Mouse (Mus musculus): ENCODE data around the gene R3hcc1l.
A peak's percentile ranks its signal among the peaks of the same experiment; 100 is the strongest.

Gene R3hcc1l

DNA sequence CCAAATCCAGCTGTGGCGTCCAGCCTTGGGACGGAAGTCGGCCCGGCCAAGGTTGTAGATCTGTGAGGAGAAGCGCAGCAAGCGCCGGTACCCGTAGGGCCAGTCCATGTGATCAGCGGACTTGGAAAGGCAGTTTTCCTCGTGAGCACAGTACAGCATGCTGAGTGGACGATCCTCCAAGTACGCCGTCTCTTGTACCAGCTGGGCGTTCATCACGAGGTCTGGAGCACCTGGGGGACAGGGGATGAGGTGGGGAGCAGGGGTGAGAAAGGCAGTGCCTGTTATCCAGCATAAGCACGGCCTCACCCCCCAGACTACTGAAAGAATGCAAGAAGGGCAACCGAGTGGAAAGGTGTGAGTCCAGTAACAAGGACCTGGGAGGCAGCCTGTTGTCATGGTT lies 81.3 kb downstream of the R3hcc1l start:
- no peak for DNase-seq (ENCODE audit: low read depth, low spot score)

DNA sequence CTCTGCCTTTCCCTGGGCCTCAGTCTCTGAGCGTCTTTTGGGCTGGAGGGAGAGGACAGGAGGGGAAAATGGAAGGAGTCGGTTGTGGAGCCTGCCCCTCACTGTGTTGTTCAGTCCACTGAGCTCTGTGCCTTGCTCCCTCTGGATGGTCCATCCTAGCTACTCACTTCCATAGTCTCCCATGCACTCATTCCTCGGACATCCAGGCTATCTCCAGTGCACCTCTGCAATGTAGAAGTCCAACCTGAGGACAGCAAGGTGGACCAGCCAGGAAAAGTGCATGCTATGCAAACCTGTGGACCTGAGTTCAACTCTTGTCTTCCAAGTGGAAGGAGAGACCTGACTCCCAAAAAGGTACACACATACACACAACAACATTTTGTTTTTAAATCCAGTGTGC lies 82.0 kb downstream of the R3hcc1l start:
- DNase-seq (ENCODE audit: low read depth, low spot score): no peak

DNA sequence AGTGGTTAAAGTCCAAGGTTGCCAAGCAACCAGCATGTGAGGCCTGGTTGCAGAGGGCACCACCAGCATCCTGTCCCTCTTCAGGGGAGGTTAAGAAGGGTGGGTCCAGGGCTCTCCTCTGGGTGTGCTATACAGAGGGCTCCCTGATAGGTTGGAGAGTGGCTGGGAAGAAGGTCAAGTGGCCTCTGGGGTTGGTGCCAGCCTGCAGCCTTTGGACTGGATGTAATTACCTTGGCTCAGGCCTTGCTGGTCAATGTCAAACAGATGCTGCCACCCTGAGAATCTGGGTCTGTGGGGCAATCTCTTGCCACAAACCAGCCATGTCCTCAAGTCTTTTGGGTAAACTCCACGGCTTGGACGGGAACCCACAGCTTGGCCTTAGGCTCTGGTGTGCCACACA lies 82.9 kb downstream of the R3hcc1l start:
- DNase-seq (ENCODE audit: low read depth, low spot score): no peak

DNA sequence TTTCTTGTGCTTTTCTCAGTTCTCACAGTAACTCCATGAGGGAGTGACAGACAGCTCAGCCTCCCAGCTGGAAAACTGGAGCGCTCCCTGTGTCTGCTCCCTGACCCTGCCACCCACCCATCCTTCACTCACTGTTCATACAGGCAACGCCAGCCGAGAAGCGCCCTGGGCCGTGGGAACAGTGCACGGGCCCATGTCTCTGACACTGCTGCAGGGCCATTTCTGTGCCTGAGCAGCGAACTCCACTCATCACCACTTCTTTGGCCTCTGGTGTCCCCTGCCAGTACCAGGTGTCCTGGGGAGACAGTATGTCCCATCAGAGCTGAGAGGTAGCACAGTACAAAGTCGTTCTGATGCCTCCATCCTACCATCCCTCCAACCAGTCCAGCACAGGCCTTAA lies 83.5 kb downstream of the R3hcc1l start:
- DNase-seq (ENCODE audit: low read depth, low spot score): no peak

DNA sequence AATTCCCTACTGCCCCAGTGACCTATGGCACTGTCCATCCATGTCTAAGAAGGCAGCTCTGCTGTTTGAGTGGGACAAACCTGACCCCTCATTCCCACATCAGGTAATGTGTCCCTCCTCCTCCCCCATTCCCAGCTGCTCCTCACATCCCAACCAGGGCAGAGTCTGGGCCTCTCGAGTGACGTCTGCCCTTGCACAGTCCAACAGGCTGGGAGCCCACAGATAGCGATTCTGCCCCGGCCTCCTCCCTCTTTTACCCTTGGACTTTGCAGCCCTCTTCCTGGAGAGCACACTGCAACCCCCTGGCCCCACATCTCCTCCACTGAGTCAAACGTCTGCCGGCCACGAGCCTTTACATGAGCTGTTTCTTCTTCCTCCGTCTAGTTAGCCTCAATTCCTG lies 84.0 kb downstream of the R3hcc1l start:
- no peak for DNase-seq (ENCODE audit: low read depth, low spot score)

DNA sequence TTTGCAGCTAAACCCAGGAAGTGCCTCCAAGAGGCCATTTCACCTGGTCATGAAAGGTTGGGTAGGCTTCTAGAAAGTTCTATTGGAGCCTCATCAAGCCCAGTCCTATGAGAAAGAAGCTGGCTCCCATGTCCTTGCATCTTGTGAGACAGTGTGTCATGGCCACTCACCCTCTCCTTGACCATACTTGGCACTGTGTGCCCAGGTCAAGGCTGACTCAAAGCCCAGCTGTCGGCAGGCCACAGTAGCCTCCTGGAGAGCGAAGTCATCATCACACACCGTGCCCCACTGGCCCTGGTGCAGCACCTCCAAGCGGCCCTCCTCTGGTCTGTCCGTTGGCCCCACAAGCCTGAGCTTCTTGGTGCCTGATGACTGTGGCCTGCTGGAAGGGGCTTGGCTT lies 89.5 kb downstream of the R3hcc1l start:
- DNase-seq (ENCODE audit: low read depth, low spot score): no peak

DNA sequence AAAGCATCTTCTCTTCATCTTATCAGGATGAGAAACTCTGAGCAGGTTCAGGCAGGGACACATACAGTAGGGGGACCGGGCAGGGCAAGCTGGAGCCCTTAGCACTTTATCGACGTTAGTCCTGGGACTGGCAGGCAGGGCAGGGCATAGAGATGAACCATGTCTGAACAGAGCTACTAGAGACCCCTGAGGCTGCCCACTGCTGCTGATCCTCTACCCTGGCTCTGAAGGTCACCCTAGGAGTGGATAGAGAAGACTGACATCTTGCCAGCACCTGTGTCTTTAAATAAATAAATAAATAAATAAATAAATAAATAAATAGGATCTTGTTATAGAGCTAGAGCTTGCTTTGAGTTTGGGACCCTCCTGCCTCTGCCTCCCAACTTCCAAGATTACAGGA lies 91.2 kb downstream of the R3hcc1l start:
- DNase-seq (ENCODE audit: low read depth, low spot score): no peak

DNA sequence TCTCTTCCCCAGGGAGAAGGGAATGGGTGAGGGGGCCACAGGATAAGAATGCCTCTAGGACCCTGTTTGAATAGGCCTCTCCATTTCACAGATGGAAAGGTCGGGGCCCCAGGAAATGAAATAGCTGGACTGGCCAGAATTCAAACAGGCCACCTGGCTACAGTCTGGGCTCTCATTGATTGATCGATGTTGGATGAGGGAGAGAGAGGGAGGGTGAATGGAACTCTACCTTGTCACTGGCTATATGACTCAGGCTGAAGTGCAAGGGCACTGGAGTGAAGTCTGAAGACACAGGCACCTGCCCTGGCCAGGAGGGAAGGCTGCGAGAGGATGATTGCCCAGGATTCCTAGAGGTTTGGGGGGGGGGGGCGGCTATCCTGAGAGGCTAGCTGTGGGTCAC lies 93.2 kb downstream of the R3hcc1l start:
- DNase-seq (ENCODE audit: low read depth, low spot score): no peak

DNA sequence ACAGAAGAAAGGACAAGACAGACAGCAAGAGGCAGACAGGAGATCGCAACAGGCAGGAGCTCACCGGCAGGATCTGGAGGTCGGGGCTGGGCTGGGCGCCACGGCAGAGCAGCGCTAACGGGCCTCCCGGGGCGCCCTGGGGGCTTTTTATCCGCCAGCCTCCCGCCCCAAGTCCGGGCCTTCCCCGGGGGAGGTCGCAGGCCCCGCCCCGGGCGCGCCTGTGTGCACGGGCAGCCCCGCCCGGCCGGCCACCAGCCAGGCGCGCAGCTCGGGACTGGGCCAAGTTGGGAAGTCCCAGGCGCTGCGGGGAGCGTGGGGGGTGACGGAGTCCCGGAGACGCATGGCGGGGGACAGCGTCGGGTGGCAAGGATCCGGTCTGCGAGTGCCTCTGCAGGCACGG lies 94.1 kb downstream of the R3hcc1l start, which contains the start of gene Loxl4:
TSS of gene Loxl4 (minus strand) at position 160 of the 400 bp plus-strand sequence.
- peak; percentile 57 for DNase-seq (ENCODE audit: low read depth, low spot score)

DNA sequence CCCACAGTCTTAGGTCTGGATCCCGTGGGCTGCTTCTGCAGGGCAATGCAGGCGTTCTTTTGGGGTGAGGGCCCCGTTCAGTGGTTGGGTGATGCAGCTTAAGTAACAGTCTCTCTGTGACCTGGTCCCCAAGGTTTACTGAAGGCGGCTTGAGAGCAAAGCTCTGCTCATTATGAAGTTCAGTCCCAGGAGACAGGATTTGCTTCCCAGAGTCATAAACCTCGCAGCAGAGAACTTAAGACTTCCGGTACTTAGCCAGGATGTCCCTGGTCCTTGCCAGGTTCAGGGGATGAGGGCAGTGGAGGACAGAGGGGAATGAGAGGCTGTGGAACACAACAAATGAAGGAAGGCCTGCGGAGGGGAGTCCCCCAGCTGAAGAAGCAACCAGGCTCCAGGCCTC lies 94.6 kb downstream of the R3hcc1l start:
- DNase-seq (ENCODE audit: low read depth, low spot score): no peak

DNA sequence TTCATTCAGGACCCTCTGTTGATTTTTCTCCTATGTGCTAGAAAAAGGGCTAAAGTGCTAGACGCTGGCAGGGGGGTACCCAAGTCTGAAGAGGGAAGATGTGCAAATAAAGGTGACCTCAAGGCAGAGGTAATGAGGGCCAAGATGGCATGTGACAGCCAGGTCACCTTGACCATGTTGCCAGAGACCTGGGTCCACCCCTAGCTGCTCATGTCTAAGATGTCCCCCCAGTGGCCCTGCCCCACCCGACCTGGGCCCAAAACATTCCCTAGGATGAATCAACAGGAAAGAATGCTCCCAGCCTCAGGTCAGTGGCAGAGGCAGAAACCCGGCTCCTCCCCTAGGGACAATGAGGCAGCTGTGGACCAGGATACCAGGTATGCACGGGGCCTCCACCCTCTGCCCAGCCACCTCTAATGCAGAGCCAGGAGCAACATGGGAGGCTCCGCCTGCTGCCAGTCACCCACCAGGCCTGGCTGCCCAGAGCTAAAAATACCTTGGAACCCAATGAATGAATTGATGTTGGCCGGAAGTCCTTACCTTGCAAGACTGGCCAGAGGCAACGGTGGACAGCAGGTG lies 95.2 kb downstream of the R3hcc1l start:
- DNase-seq (ENCODE audit: low read depth, low spot score): no peak

DNA sequence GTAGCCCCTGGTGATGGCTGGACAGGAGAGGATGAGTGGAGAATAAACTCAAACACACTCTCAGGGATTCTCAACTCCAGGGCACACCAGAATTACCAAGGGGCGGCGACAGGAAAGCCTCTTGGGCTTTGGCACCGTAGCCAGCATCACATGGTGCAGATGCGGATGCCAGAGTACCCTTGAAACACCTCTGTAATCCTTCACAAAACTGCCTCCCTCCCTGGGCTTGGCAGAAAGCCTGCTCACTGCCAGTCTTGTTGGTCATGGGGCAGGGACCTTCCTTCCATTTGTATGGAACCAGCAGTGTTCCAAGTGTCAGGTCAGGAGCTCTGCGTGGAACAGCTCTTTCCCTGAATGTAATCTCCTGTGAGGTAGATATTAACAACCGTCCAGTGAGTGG lies 109.5 kb downstream of the R3hcc1l start:
- DNase-seq (ENCODE audit: low read depth, low spot score): no peak

DNA sequence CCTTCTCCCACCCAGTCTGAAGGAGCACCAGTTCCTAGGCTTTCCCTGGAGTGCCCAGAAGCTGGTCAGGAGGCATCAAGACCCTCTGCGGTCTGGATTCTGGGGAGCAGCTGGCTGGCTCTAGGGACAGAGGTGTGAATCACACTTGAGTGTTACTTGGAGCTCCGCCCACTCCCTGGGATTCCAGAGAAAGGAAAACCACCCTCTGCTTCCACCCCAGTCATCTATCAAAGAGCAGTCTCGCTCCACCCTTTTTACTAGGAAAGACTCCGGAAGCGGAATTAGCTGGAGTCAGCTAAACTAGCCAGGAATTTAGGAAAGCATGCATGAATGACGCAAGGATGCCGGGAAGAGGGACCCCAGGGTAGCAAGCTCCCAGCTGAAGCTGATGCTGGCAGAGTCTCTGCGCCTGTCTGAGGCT lies 113.0 kb downstream of the R3hcc1l start:
- peak; percentile 87 for DNase-seq (ENCODE audit: low read depth, low spot score)

DNA sequence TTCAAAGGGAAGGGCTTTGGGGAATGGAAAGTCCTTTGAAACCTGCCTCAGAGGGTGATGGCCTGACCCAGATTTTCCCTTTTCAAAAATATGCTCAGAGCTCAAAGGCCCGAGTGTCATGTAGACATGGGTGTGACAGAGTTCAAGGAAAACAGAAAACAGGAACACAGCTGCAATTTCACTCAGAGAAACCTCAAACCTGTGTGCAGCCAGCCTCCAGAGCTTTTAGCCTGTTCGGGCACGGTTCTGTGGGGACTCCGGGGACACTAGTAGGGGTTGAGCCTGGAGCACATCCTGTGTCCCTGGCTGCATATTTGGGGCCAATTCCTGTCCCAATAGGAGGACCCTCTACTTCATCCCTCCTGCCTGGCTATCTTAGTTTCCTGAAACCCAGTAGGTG lies 113.7 kb downstream of the R3hcc1l start:
- no peak for DNase-seq (ENCODE audit: low read depth, low spot score)

DNA sequence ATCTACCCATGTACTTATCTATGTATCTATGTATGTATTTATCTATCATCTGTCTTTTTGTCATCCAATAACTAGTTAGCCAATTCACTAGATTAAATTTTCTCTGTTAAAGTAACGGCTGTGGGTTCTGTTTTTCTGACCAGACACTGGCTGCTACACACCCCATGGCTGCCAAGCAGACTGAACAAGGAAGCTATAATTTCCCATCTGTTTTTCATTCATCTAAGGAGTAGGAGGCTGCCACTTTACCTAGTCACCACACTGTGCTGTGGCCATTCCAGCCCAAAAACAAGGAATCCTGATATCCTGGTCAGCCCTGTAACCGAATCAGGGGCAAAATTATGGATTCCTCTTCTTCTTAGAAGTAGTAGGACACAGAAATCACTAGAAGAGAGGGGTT lies 115.1 kb downstream of the R3hcc1l start:
- DNase-seq (ENCODE audit: low read depth, low spot score): no peak

DNA sequence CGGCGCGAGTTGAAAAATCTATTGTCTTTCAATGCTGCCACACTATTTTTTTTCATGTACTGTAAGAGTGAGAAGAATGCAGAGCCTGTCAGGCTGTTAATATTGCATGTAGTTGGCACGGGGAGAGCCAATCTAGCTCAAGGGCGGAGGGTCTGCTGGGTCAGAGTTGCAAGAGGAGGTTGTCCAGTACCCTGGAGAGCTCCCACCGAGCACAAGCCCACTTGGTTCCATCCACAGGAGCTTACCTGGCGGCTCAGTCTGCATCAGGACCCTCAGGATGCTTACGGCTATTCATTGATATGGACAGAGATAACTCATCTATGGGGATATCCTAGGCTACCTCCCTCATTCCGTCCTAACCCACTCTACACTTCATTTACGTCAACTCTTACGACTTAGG lies 118.1 kb downstream of the R3hcc1l start:
- peak; percentile 68 for DNase-seq (ENCODE audit: low read depth, low spot score)

DNA sequence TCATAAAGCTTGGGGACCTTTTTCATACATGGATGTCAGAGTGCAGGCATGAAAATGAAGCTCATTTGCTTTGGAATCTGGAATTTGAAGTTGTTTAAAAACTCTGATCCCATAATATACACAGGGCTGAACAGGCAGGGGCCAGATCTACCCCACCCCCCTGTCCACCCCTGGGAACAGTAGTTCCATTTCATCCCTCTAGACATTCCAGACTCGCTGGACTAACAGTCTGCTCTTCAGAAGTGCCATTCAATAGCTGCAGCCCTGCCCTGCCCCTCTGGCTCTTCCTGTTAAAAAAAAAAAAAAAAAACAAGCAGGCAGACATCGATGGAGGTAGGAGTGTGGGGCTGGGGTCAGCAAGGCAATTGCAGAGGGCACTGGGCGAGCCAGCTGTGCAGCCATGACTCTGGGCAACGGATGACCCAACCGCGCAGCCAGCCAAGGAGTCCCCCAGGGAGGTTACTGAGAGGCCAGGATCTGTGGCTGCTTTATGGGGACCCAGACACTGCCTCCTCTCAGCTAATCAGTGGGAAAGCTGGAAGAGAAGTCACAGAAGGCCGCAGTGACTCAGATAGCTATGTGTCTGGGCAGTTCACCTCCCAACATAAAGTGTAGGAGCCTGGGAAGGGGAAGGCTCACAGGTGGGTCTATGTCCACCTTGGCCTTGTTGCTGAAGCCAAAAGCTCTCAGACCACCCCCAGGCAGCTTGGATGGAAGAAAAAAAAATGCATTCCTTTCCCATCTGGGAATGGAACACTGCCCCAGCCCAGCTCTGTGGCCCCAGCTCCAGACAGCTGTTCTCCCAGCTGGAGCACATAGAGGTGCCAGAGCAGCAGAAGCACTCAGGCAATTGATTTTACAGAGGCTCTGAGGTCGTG lies 120.3 kb downstream of the R3hcc1l start:
- DNase-seq (ENCODE audit: low read depth, low spot score): no peak

DNA sequence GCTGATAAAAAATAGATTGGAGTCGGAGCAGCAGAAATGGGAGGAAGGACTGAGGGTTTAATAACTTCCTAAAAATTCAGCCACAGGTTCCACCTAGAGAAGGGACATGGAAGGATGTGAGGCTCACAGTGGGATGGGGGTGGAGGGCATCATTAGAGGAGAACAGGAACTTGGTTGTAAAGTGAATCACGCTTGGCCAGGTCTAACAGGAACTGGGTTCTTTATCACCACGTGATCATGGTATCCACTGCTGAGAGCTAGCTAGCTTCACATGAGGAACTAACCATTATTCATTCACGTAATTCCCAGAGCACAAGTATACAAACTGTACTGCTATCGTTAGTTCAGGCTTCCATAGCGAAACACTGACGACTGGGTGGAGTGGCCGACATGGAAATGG lies 121.0 kb downstream of the R3hcc1l start:
- DNase-seq (ENCODE audit: low read depth, low spot score): no peak

DNA sequence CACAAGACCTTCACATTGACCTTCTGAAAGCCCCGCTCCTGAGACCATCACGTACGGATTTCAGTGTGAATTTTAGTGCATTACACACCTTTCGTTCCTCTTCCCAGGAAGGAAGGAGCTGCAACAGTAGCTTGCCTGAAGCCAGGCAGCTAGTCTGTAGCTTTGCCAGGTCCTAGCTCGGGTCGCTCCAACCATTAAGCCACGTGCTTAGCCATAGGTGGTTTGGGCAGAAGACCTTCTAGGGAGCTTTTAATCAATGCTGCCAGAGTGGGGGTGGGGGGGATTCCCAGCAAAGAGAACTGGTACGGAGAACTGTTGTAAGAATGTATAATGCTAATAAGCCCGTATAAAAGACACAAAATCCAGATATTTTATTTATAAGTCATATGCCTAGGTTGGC lies 121.7 kb downstream of the R3hcc1l start:
- no peak for DNase-seq (ENCODE audit: low read depth, low spot score)
